Mouse (Mus musculus): ENCODE results near the gene Hist1h2bl. TPM values are rescaled to one million over a fixed set of nuclear protein-coding genes. Genes with fewer than 3 reads are reported as not detected.

The Hist1h2bl gene
- total and polyA plus RNA-seq, 3 experiments: 2.1 to 1,351 (median 900) TPM

DNA sequence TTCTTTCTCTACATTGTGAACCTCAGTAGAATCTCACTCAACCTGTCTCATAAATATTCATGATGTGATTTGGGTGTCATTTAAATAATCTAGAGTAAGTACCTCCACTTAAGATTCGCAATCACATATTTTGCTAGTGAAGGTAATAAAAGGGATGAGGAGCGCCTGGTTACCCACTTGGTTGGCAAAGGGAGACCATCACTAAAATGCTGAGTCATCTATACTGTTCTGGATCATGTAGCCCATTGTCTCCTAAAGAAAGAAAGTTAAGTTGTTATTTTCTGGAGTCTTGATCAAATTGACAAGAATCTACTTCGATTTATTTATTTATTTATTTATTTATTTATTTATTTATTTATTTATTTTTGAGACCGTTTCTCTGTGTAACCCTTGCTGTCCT lies 9.3 kb downstream of the Hist1h2bl start:
- Histone ChIP-seq H3K9me3 (replicated peaks) (no peaks in the 10 kb centered on the region), H3K27me3 (ENCODE audit: insufficient read depth, low read length) (peaks cover 4% of the 10 kb centered on the region), H3K36me3 (replicated peaks) (no peaks in the 10 kb centered on the region), H3K4me3 (ENCODE audit: low read depth, low read length) (no peak overlapping the region), H3K4me1 (ENCODE audit: insufficient read depth, low read depth, low read length) (peaks cover 7% of the 10 kb centered on the region)
- no peak for TF ChIP-seq GATA2 (IDR thresholded peaks at IDR 0.05; ENCODE audit: borderline replicate concordance, low read depth, low read length)
- no peak for TF ChIP-seq TAL1 (conservative IDR thresholded peaks at IDR 0.05; ENCODE audit: low read depth, low read length)
- TF ChIP-seq GATA1 (IDR thresholded peaks at IDR 0.05; ENCODE audit: borderline replicate concordance, low read length): no peak
- no peak for TF ChIP-seq CTCF (IDR thresholded peaks at IDR 0.05; ENCODE audit: low read depth, low read length)
- no peak for TF ChIP-seq POLR2AphosphoS5 (IDR thresholded peaks at IDR 0.05; ENCODE audit: insufficient replicate concordance, low read depth, low read length)
- no peak for ATAC-seq (ENCODE audit: extremely low read depth, insufficient number of reproducible peaks, low FRiP score, poor library complexity, severe bottlenecking)
- DNase-seq (ENCODE audit: low spot score): no peak

DNA sequence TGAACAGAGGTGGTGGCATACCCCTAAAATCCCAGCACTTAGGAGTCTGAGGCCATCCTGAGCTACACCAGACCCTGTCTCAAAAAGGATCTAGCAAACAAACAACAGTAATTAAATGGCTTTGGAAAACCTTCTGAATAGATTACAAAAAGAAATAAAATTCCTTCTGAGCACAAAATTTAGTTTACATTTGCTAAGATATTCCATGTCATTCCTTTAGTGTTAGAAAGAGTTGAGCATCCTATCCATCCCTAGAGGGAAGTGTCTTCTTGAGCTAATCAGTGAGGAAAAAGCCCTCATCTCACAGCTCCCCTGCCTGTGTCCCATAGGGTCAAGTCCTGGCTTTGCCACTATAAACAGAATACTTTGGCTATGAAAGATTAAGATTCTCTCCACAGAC lies 18.1 kb downstream of the Hist1h2bl start, which contains the start of gene Olfr1359:
Gene Olfr1359 (plus strand): TSS at position 301 of the 400 bp plus-strand sequence.
- H3K4me3 ChIP-seq (ENCODE audit: low read depth, low read length): no peak within 1 kb of the TSS
- peaks cover 12% of the 10 kb centered on the region for H3K27me3 ChIP-seq (ENCODE audit: insufficient read depth, low read length)
- no peak for DNase-seq (ENCODE audit: low spot score)
- no peak for TF ChIP-seq CTCF (IDR thresholded peaks at IDR 0.05; ENCODE audit: low read depth, low read length)
- no peak for TF ChIP-seq GATA1 (IDR thresholded peaks at IDR 0.05; ENCODE audit: borderline replicate concordance, low read length)
- no peak for TF ChIP-seq GATA2 (IDR thresholded peaks at IDR 0.05; ENCODE audit: borderline replicate concordance, low read depth, low read length)
- TF ChIP-seq TAL1 (conservative IDR thresholded peaks at IDR 0.05; ENCODE audit: low read depth, low read length): no peak
- no peak for TF ChIP-seq POLR2AphosphoS5 (IDR thresholded peaks at IDR 0.05; ENCODE audit: insufficient replicate concordance, low read depth, low read length)
- no peaks in the 10 kb centered on the region for H3K36me3 ChIP-seq (replicated peaks)
- ATAC-seq (ENCODE audit: extremely low read depth, insufficient number of reproducible peaks, low FRiP score, poor library complexity, severe bottlenecking): no peak
- no peaks in the 10 kb centered on the region for H3K9me3 ChIP-seq (replicated peaks)
- peaks cover 5% of the 10 kb centered on the region; the same call in 1 of the 2 replicates for H3K4me1 ChIP-seq (ENCODE audit: insufficient read depth, low read depth, low read length)

DNA sequence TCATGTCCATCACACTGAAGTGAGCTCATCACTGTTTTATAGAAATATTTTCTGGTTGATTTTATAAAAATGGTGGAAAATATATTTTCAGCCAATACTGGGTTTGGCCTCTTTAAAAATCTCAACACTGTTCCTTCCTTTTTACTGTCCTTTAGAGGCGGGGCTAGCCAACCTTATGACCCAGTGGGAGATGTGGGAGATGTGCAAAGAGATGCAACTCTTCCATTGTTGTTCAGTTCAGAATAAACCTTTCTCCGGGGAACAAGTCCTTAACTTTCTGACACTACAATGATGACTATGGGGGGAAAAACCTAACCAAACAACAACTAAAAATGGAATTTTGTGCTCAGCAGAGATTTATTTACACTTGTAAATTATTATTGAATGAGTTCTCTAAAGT lies 38.6 kb downstream of the Hist1h2bl start, which contains the start of gene Olfr1360:
Gene Olfr1360 (minus strand): TSS at position 101 of the 400 bp plus-strand sequence.
- no peaks in the 10 kb centered on the region for H3K4me1 ChIP-seq (ENCODE audit: insufficient read depth, low read depth, low read length)
- H3K36me3 ChIP-seq (replicated peaks): no peaks in the 10 kb centered on the region
- H3K27me3 ChIP-seq (ENCODE audit: insufficient read depth, low read length): no peaks in the 10 kb centered on the region
- no peak for DNase-seq (ENCODE audit: low spot score)
- no peak within 1 kb of the TSS for H3K4me3 ChIP-seq (ENCODE audit: low read depth, low read length)
- TF ChIP-seq TAL1 (conservative IDR thresholded peaks at IDR 0.05; ENCODE audit: low read depth, low read length) (no peak), GATA2 (IDR thresholded peaks at IDR 0.05; ENCODE audit: borderline replicate concordance, low read depth, low read length) (no peak), CTCF (IDR thresholded peaks at IDR 0.05; ENCODE audit: low read depth, low read length) (no peak), POLR2AphosphoS5 (IDR thresholded peaks at IDR 0.05; ENCODE audit: insufficient replicate concordance, low read depth, low read length) (no peak), GATA1 (IDR thresholded peaks at IDR 0.05; ENCODE audit: borderline replicate concordance, low read length) (no peak)
- no peak for ATAC-seq (ENCODE audit: extremely low read depth, insufficient number of reproducible peaks, low FRiP score, poor library complexity, severe bottlenecking)
- H3K9me3 ChIP-seq (replicated peaks): no peaks in the 10 kb centered on the region

Other genes with a start within 250 kb of the Hist1h2bl start
Only the 20 nearest of the 32 such genes appear.
- gene Olfr1362, start 102.1 kb downstream of the Hist1h2bl start, total RNA-seq (2014; fragmentation: Nextera tagmentation): not detected in 2 replicates
- gene Olfr1362, start 102.1 kb downstream of the Hist1h2bl start, total RNA-seq (2017): 0.06 TPM in 1 of 2 replicates, not detected in the other
- gene Olfr1362, start 102.1 kb downstream of the Hist1h2bl start, polyA plus RNA-seq (2012): not detected in 2 replicates
- gene Olfr11, start 73.6 kb downstream of the Hist1h2bl start, total RNA-seq (2014; fragmentation: Nextera tagmentation): not detected in 2 replicates
- 0.05 TPM in 1 of 2 replicates, not detected in the other for gene Olfr11, start 73.6 kb downstream of the Hist1h2bl start, total RNA-seq (2017)
- not detected in 2 replicates for gene Olfr11, start 73.6 kb downstream of the Hist1h2bl start, polyA plus RNA-seq (2012)
- not detected in 2 replicates for gene Olfr1361, start 52.8 kb downstream of the Hist1h2bl start, total RNA-seq (2014; fragmentation: Nextera tagmentation)
- gene Olfr1361, start 52.8 kb downstream of the Hist1h2bl start, total RNA-seq (2017): 0.05 and 0.17 TPM in 2 replicates
- not detected in 2 replicates for gene Olfr1361, start 52.8 kb downstream of the Hist1h2bl start, polyA plus RNA-seq (2012)
- gene Olfr1360, start 38.7 kb downstream of the Hist1h2bl start, total RNA-seq (2014; fragmentation: Nextera tagmentation): not detected in 2 replicates
- not detected in 2 replicates for gene Olfr1360, start 38.7 kb downstream of the Hist1h2bl start, total RNA-seq (2017)
- not detected in 2 replicates for gene Olfr1360, start 38.7 kb downstream of the Hist1h2bl start, polyA plus RNA-seq (2012)
- gene Olfr1359, start 18.0 kb downstream of the Hist1h2bl start, total RNA-seq (2014; fragmentation: Nextera tagmentation): not detected in 2 replicates
- 0.12 and 0.22 TPM in 2 replicates for gene Olfr1359, start 18.0 kb downstream of the Hist1h2bl start, total RNA-seq (2017)
- gene Olfr1359, start 18.0 kb downstream of the Hist1h2bl start, polyA plus RNA-seq (2012): not detected in 2 replicates
- gene Hist1h2ai, start 279 bp upstream of the Hist1h2bl start, total RNA-seq (2014; fragmentation: Nextera tagmentation): 968 and 989 TPM in 2 replicates
- 2,644 and 2,651 TPM in 2 replicates for gene Hist1h2ai, start 279 bp upstream of the Hist1h2bl start, total RNA-seq (2017)
- 2,561 and 4,652 TPM in 2 replicates for gene Hist1h2ai, start 279 bp upstream of the Hist1h2bl start, polyA plus RNA-seq (2012)
- gene Hist1h3h, start 1.5 kb upstream of the Hist1h2bl start, total RNA-seq (2014; fragmentation: Nextera tagmentation): 178 and 383 TPM in 2 replicates
- gene Hist1h3h, start 1.5 kb upstream of the Hist1h2bl start, total RNA-seq (2017): 634 and 1,163 TPM in 2 replicates
- gene Hist1h3h, start 1.5 kb upstream of the Hist1h2bl start, polyA plus RNA-seq (2012): 29.3 and 131 TPM in 2 replicates
- 170 and 209 TPM in 2 replicates for gene Hist1h2bm, start 5.9 kb upstream of the Hist1h2bl start, total RNA-seq (2014; fragmentation: Nextera tagmentation)
- 309 and 556 TPM in 2 replicates for gene Hist1h2bm, start 5.9 kb upstream of the Hist1h2bl start, total RNA-seq (2017)
- 1.2 and 3.4 TPM in 2 replicates for gene Hist1h2bm, start 5.9 kb upstream of the Hist1h2bl start, polyA plus RNA-seq (2012)
- 20.2 and 51.9 TPM in 2 replicates for gene Hist1h4j, start 18.9 kb upstream of the Hist1h2bl start, total RNA-seq (2014; fragmentation: Nextera tagmentation)
- 121 TPM in 2 replicates for gene Hist1h4j, start 18.9 kb upstream of the Hist1h2bl start, total RNA-seq (2017)
- gene Hist1h4j, start 18.9 kb upstream of the Hist1h2bl start, polyA plus RNA-seq (2012): 1.2 and 6.4 TPM in 2 replicates
- gene Hist1h4k, start 34.4 kb upstream of the Hist1h2bl start, total RNA-seq (2014; fragmentation: Nextera tagmentation): 1,076 and 1,147 TPM in 2 replicates
- gene Hist1h4k, start 34.4 kb upstream of the Hist1h2bl start, total RNA-seq (2017): 4,982 and 5,364 TPM in 2 replicates
- 12.1 and 66.9 TPM in 2 replicates for gene Hist1h4k, start 34.4 kb upstream of the Hist1h2bl start, polyA plus RNA-seq (2012)
- 1,742 and 2,057 TPM in 2 replicates for gene Hist1h2ak, start 37.7 kb upstream of the Hist1h2bl start, total RNA-seq (2014; fragmentation: Nextera tagmentation)
- 1,288 and 1,589 TPM in 2 replicates for gene Hist1h2ak, start 37.7 kb upstream of the Hist1h2bl start, total RNA-seq (2017)
- gene Hist1h2ak, start 37.7 kb upstream of the Hist1h2bl start, polyA plus RNA-seq (2012): 71.1 and 196 TPM in 2 replicates
- gene Hist1h2bn, start 38.0 kb upstream of the Hist1h2bl start, total RNA-seq (2014; fragmentation: Nextera tagmentation): 350 and 535 TPM in 2 replicates
- 410 and 794 TPM in 2 replicates for gene Hist1h2bn, start 38.0 kb upstream of the Hist1h2bl start, total RNA-seq (2017)
- 0.90 and 0.98 TPM in 2 replicates for gene Hist1h2bn, start 38.0 kb upstream of the Hist1h2bl start, polyA plus RNA-seq (2012)
- 919 and 956 TPM in 2 replicates for gene Hist1h1b, start 64.5 kb upstream of the Hist1h2bl start, total RNA-seq (2014; fragmentation: Nextera tagmentation)
- 975 and 1,171 TPM in 2 replicates for gene Hist1h1b, start 64.5 kb upstream of the Hist1h2bl start, total RNA-seq (2017)
- 2.9 and 8.3 TPM in 2 replicates for gene Hist1h1b, start 64.5 kb upstream of the Hist1h2bl start, polyA plus RNA-seq (2012)
- 770 and 1,209 TPM in 2 replicates for gene Hist1h3i, start 67.2 kb upstream of the Hist1h2bl start, total RNA-seq (2014; fragmentation: Nextera tagmentation)
- gene Hist1h3i, start 67.2 kb upstream of the Hist1h2bl start, total RNA-seq (2017): 347 and 472 TPM in 2 replicates
- gene Hist1h3i, start 67.2 kb upstream of the Hist1h2bl start, polyA plus RNA-seq (2012): 9.7 and 61.6 TPM in 2 replicates
- gene Hist1h2an, start 71.1 kb upstream of the Hist1h2bl start, total RNA-seq (2014; fragmentation: Nextera tagmentation): 14.4 and 62.3 TPM in 2 replicates
- 76.2 and 144 TPM in 2 replicates for gene Hist1h2an, start 71.1 kb upstream of the Hist1h2bl start, total RNA-seq (2017)
- gene Hist1h2an, start 71.1 kb upstream of the Hist1h2bl start, polyA plus RNA-seq (2012): 18.0 and 48.6 TPM in 2 replicates
- gene Hist1h2bp, start 71.3 kb upstream of the Hist1h2bl start, total RNA-seq (2014; fragmentation: Nextera tagmentation): 88.4 and 192 TPM in 2 replicates
- 55.4 and 77.8 TPM in 2 replicates for gene Hist1h2bp, start 71.3 kb upstream of the Hist1h2bl start, total RNA-seq (2017)
- gene Hist1h2bp, start 71.3 kb upstream of the Hist1h2bl start, polyA plus RNA-seq (2012): 6.8 and 18.8 TPM in 2 replicates
- 1,081 and 1,195 TPM in 2 replicates for gene Hist1h2bq, start 94.1 kb upstream of the Hist1h2bl start, total RNA-seq (2014; fragmentation: Nextera tagmentation)
- 921 and 1,023 TPM in 2 replicates for gene Hist1h2bq, start 94.1 kb upstream of the Hist1h2bl start, total RNA-seq (2017)
- gene Hist1h2bq, start 94.1 kb upstream of the Hist1h2bl start, polyA plus RNA-seq (2012): 5.1 and 26.9 TPM in 2 replicates
- gene Hist1h2ao, start 94.3 kb upstream of the Hist1h2bl start, total RNA-seq (2014; fragmentation: Nextera tagmentation): 683 and 1,071 TPM in 2 replicates
- gene Hist1h2ao, start 94.3 kb upstream of the Hist1h2bl start, total RNA-seq (2017): not detected in 2 replicates
- gene Hist1h2ao, start 94.3 kb upstream of the Hist1h2bl start, polyA plus RNA-seq (2012): 11,503 and 23,832 TPM in 2 replicates
- gene Hist1h4m, start 95.6 kb upstream of the Hist1h2bl start, total RNA-seq (2014; fragmentation: Nextera tagmentation): 95.2 and 203 TPM in 2 replicates
- gene Hist1h4m, start 95.6 kb upstream of the Hist1h2bl start, total RNA-seq (2017): 16.8 and 94.6 TPM in 2 replicates
- gene Hist1h4m, start 95.6 kb upstream of the Hist1h2bl start, polyA plus RNA-seq (2012): 35.5 TPM in 1 of 2 replicates, not detected in the other
- 349 and 456 TPM in 2 replicates for gene Hist1h4n, start 116.1 kb upstream of the Hist1h2bl start, total RNA-seq (2014; fragmentation: Nextera tagmentation)
- gene Hist1h4n, start 116.1 kb upstream of the Hist1h2bl start, total RNA-seq (2017): 3,540 and 3,844 TPM in 2 replicates
- 15.7 and 41.0 TPM in 2 replicates for gene Hist1h4n, start 116.1 kb upstream of the Hist1h2bl start, polyA plus RNA-seq (2012)

Measured in G1E (cell line).